Mouse (Mus musculus) lung, adult 2 months (tissue): Measurements from ENCODE around the gene Kcnab2.

Experiments used
- CTCF ChIP-seq: fragments of 200-500 bp; IDR thresholded peaks from 2 replicates; pipeline ENCODE4 v1.5.1; 2011; ENCODE audit warnings: mild to moderate bottlenecking, low read length, control low read depth; ENCODE audit not compliant: insufficient read depth
- POLR2A ChIP-seq: fragments of 200-500 bp; IDR thresholded peaks from 2 replicates; pipeline ENCODE4 v1.6.1; 2011; ENCODE audit warnings: low read depth, mild to moderate bottlenecking, control low read depth, low read length, borderline replicate concordance; ENCODE audit errors: extremely low read depth

- TF ChIP-seq CTCF: no peak
- no peak for TF ChIP-seq POLR2A
Measured at GRCm38 (mm10) chr4:152398926-152399325, 78.7 kb downstream of the Kcnab2 start.
